Mouse (Mus musculus) small intestine, adult 2 months (tissue): ENCODE data around the gene Gm49396.

Source experiments
- CTCF ChIP-seq: fragments of 200-500 bp; IDR thresholded peaks from 2 replicates; pipeline ENCODE4 v1.5.1; 2012; ENCODE audit warnings: low read depth, mild to moderate bottlenecking, control low read depth, inconsistent platforms, low read length, moderate library complexity, mixed read lengths; ENCODE audit not compliant: insufficient replicate concordance, insufficient read length; ENCODE audit errors: extremely low read depth
- POLR2A ChIP-seq: fragments of 200-500 bp; IDR thresholded peaks from 2 replicates; pipeline ENCODE4 v1.6.1; 2012; ENCODE audit warnings: low read depth, mild to moderate bottlenecking, control low read depth, inconsistent platforms, low read length, moderate library complexity

DNA sequence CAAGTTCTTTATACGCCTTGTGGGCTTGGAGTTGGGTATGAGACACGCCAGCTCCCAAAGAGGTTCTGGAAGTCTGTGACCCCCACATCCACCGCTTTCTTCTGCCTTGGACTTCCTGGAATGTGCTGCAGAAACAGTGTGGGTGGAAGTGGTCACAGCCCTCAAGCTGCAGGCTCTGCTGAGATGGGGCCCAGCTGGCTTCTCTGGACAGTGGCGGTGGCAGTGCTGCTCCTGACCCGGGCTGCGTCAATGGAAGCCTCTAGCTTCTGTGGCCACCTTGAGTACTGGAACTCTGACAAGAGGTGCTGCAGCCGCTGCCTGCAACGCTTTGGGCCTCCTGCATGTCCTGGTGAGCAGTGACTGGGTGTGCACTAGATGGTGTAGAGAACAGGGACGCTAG, 2.9 kb downstream of the Gm49396 start:
- TF ChIP-seq CTCF, result no peak
- TF ChIP-seq POLR2A, result no peak
